Mouse (Mus musculus) spleen, postnatal 36 days (tissue): Measurements from ENCODE around the gene Srsf7.

ENCODE experiments used
- DNase-seq, 2 experiments: peaks; one replicate each; pipeline ENCODE4 v3.0.0; 2022; ENCODE audit warnings: low spot score in 2 of 2, mixed read lengths in 1 of 2

The Srsf7 gene

DNA sequence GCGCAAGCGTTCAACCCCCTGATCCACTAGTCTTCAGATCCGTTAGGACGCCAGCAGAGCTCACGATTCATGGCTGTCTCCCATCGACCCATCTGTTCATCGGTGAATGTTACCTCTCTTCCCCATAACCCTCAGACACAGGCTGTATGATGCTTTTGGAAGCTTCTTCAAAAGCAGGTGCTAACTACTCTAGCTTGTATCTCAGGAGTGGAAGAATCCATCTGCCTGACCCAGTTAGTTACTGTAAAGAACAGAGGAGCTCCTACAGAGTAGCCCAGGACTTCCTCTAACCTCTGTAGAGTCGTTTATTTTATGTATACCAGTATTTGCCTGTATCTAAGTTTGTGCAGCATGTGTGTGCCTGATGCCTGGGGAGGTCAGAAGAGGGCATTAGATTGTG is 50.2 kb downstream of the Srsf7 start:
- no peak for DNase-seq

DNA sequence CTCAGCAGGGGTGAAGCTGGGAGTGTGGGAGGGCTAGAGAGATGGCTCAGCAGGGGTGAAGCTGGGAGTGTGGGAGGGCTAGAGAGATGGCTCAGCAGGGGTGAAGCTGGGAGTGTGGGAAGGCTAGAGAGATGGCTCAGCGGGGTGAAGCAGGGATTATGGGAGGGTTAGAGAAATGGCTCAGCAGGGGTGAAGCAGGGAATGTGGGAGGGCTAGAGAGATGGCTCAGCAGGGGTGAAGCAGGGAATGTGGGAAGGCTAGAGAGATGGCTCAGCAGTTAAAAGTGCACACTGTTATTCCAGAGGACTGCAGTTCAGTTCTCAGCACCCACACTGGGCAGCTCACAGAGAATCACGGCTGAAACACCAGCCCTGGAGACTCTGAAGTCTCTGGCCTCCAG is 53.5 kb downstream of the Srsf7 start:
- no peak for DNase-seq

DNA sequence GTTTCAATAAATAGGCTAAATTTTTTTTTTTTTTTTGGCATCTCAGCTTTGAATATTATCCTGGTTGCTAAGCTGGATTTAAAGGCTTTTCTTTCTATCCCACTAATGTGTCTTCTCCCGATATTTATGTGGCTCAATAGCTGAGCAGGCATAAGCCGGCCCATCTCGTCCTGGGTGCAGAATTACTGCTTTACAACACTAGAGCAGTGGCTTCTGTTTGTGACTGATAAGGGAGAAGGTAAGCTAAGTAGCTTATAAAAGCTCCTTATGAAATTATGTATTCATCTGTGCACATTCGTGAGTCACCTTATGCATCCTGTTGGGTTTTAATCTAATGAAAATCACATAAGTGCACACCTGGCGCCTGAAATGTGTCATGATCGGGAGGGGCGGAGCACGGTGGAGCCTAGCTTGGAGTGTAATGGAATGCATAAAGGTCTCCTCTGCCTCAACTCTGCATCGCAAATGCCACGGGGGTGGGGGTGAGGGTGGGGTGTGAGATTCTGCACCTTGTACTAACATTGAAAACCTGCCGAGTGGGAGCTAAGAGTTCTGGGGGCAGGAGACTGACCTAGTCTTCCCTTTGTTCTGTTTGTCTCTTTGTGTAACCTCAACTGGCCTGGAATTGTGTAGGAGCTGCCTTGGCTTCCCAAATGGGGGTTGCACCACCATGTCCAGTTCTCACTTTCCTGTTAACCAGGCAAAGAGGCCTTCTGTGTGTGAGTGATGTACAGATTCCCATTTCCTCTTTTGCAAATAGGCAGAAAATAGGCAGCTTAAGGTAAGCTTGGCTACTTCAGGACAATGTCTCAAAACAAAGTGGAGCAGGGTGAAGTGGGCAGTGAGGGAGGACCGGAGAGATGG is 54.1 kb downstream of the Srsf7 start:
- DNase-seq, result no peak

DNA sequence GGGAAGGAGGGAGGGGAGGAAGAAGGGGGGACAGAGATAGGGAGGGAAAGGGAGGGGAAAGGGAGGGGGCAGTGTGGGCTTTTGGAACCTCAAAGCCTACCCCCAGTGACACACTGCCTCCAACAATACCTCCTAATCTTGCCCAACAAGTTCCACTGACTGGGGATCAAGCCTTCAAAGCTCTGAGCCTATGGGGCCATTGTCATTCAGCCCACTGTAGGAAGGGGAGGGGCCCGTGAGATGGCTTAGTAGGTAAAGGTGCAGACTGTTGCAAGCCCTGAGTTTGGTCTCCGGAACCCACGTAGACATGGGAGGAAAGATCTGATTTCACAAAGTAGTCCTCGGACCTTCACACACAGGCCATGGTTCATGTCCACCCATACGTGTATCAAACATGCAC is 55.8 kb downstream of the Srsf7 start:
- no peak for DNase-seq
